Mouse (Mus musculus) small intestine, adult 2 months (tissue): Measurements from ENCODE around the gene Rnd3. TPM values are rescaled to one million over a fixed set of nuclear protein-coding genes. Genes with fewer than 3 reads are reported as not detected.

ENCODE experiments used
- H3K27ac ChIP-seq: fragments of 200-500 bp; 2 replicates; pipeline ENCODE4 v1.5.1; 2012; ENCODE audit warnings: low read depth, low read length, control low read depth, inconsistent platforms; ENCODE audit not compliant: insufficient read depth
- H3K27me3 ChIP-seq: fragments of 200-500 bp; 2 replicates; pipeline ENCODE4 v1.6.1; 2012; ENCODE audit warnings: mild to moderate bottlenecking, moderate library complexity, low read length, inconsistent platforms; ENCODE audit not compliant: control insufficient read depth, insufficient read depth
- H3K36me3 ChIP-seq: fragments of 200-500 bp; 2 replicates; pipeline ENCODE4 v1.6.1; 2012; ENCODE audit warnings: mild to moderate bottlenecking, low read length, control low read depth, inconsistent platforms; ENCODE audit not compliant: control insufficient read depth, insufficient read depth
- H3K4me1 ChIP-seq: fragments of 200-500 bp; 2 replicates; pipeline ENCODE4 v1.6.1; 2012; ENCODE audit warnings: low read length, inconsistent platforms, mixed read lengths; ENCODE audit not compliant: control insufficient read depth, insufficient read depth, insufficient read length
- H3K4me3 ChIP-seq: fragments of 200-500 bp; 2 replicates; pipeline ENCODE4 v1.5.1; 2012; ENCODE audit warnings: low read depth, mild to moderate bottlenecking, control low read depth, inconsistent platforms, low read length, moderate library complexity
- CTCF ChIP-seq: fragments of 200-500 bp; IDR thresholded peaks from 2 replicates; pipeline ENCODE4 v1.5.1; 2012; ENCODE audit warnings: low read depth, mild to moderate bottlenecking, control low read depth, inconsistent platforms, low read length, moderate library complexity, mixed read lengths; ENCODE audit not compliant: insufficient replicate concordance, insufficient read length; ENCODE audit errors: extremely low read depth
- POLR2A ChIP-seq: fragments of 200-500 bp; IDR thresholded peaks from 2 replicates; pipeline ENCODE4 v1.6.1; 2012; ENCODE audit warnings: low read depth, mild to moderate bottlenecking, control low read depth, inconsistent platforms, low read length, moderate library complexity
- WGBS: fragments of 180-500 bp; shearing (Covaris S2); methylation state at CpG from one replicate; pipeline ENCODE4 v1.1.7; 2018; 5-methylcytosine and 5-hydroxymethylcytosine counted together
- polyA plus RNA-seq: library from polyadenylated mRNA; depleted of rRNA; stranded (reverse); fragments of >200 nt; gene quantifications from 2 replicates; pipeline ENCODE4 v1.2.3, GENCODE M21; 2012

Rnd3 gene
- polyA plus RNA-seq, 1 experiment, result 0.62 TPM

DNA sequence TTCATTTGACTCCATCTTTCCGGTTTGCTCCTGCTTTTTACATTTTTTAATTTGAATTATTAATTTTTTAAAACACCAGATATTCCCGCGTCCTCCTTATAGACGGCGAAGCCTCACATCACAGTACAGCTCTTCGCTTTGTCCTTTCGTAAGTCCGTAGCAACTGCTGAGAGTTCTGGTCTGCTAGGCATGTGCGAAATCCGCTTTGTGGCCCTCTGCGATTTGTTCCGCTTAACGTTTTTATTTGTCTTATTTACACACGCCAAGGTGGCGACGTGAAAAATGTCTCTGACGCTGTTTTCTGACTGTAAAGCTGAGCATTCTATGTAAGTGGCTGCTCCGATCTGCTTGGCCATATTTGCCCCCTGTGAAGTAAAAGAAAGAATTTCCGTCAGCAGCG lies 16.7 kb downstream of the Rnd3 start:
- Histone ChIP-seq H3K27me3 (no peaks in the 10 kb centered on the region), H3K4me3 (no peak overlapping the region), H3K36me3 (peaks cover 55% of the 10 kb centered on the region), H3K4me1 (peaks cover 15% of the 10 kb centered on the region; the same call in 1 of the 2 replicates), H3K27ac (no peak overlapping the region)
- TF ChIP-seq CTCF, result no peak
- 96% methylated on average over 20 of the region's 20 CpGs for WGBS

DNA sequence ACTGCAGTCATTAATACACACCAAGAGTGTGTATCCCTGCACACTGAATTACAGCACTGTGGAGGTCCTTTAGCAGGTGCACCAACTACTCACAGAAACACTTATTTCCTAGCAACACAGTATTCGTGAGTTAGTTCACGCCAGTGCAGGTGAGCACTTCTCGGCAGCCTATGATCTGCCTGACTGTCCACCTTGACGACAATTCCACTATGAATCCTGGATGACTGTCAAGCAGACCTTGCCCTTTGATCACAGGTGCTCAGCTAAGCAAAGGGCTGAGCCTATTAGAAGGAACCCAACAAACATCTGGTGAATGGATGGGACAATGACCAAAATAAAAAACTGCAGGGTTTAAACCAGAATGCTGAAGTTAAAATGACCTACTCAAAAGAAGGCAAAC lies 20.8 kb downstream of the Rnd3 start:
- peaks cover 5% of the 10 kb centered on the region; the same call in 1 of the 2 replicates for H3K4me1 ChIP-seq
- 37% methylated on average over 4 of the region's 4 CpGs for WGBS
- H3K27ac ChIP-seq, result no peak overlapping the region
- no peak overlapping the region for H3K4me3 ChIP-seq
- peaks cover 32% of the 10 kb centered on the region for H3K36me3 ChIP-seq
- TF ChIP-seq CTCF (no peak), POLR2A (no peak)
- no peaks in the 10 kb centered on the region for H3K27me3 ChIP-seq

DNA sequence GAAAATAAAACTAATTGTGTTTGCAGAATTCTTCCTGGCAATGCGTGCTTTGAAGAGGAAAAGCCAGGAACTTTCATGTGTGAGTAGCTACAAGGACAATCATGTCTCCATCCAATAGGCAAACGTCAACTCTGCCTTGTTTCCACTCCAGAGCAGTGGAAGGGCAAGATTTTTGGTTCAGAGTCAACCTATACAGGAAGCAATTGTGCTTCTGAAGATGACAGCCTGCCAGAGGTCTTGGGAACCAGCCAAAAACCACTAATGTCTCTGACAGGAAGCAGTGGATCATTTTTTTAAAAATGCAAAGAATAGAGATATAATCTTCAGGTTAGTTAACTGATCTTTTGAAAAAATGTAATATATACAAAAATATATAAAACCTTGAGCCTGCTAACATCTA lies 38.6 kb downstream of the Rnd3 start:
- Histone ChIP-seq H3K27me3 (no peaks in the 10 kb centered on the region), H3K36me3 (no peaks in the 10 kb centered on the region), H3K4me1 (no peaks in the 10 kb centered on the region), H3K27ac (no peak overlapping the region), H3K4me3 (no peak overlapping the region)
- no peak for TF ChIP-seq POLR2A
- no peak for TF ChIP-seq CTCF
- 28% methylated on average over 2 of the region's 2 CpGs for WGBS

DNA sequence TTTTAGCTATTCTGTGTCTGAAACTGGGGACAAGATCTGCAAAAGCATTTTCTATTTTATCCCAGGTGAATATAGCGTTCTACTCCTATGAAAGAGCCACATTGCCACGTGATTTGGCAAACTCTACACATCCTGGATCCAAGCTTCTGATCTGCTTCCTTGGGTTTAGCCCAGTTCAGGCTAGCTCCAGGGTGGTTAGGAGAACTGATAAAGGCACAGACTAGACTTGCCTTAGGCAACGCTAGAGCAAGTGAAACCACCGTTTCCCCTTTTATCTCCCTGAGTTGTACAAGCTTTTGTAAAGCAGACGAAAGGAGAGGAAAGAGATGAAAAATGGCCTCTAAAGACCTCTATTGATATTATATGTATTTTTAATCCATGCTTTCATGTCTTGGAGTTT lies 40.3 kb downstream of the Rnd3 start:
- TF ChIP-seq CTCF, result no peak

DNA sequence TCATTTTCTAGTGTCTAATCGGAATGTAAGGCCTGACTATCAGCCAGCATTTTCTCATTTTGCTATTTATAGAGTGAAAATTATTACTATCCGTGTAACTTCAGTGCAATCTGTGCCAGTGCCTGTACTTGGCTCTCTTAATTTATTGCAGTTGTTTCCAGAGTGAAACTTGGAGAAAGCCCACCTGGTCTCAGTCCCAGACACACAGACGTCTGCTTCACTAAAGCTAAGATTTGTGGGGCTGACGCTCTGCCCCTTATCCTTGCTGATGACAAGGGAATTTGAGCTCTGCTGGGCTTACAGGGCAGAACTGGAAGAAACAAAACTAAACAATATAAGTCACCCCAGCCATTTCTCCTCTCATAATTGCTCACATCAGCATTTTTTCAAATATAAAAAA lies 47.7 kb downstream of the Rnd3 start:
- Histone ChIP-seq H3K4me3 (no peak overlapping the region), H3K27ac (no peak overlapping the region), H3K36me3 (no peaks in the 10 kb centered on the region), H3K27me3 (no peaks in the 10 kb centered on the region), H3K4me1 (no peaks in the 10 kb centered on the region)
- 72% methylated on average over 4 of the region's 4 CpGs for WGBS
- TF ChIP-seq POLR2A, result no peak
- TF ChIP-seq CTCF, result no peak

More for the DNA sequence above, 40.3 kb downstream of the Rnd3 start:
- WGBS, result 59% methylated on average over 5 of the region's 5 CpGs
- Histone ChIP-seq H3K4me3 (no peak overlapping the region), H3K27me3 (no peaks in the 10 kb centered on the region), H3K4me1 (no peaks in the 10 kb centered on the region), H3K36me3 (no peaks in the 10 kb centered on the region), H3K27ac (no peak overlapping the region)

DNA sequence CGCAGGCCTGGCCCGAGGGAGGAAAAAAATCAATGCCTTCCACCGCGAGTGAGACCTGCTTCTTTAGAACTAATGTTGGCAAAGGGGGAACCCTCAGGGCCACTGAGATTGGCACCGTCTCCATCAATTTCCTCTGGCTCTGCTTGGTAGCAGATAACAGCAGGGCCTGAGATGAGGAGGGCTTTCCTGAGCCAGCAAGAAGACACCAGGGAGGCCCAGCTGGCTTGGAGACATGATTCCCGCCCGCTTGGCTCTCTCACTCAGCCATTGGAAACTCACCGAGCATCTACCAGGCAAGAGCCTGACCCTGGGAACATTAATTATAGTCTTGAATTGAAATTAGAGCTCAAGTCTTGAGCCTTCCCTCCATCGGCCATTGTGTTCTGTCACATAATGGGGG lies 48.9 kb downstream of the Rnd3 start:
- H3K27ac ChIP-seq, result no peak overlapping the region
- WGBS, result 68% methylated on average over 9 of the region's 9 CpGs
- TF ChIP-seq CTCF (no peak), POLR2A (no peak)
- no peaks in the 10 kb centered on the region for H3K27me3 ChIP-seq
- no peaks in the 10 kb centered on the region for H3K36me3 ChIP-seq
- H3K4me3 ChIP-seq, result no peak overlapping the region
- H3K4me1 ChIP-seq, result no peaks in the 10 kb centered on the region

DNA sequence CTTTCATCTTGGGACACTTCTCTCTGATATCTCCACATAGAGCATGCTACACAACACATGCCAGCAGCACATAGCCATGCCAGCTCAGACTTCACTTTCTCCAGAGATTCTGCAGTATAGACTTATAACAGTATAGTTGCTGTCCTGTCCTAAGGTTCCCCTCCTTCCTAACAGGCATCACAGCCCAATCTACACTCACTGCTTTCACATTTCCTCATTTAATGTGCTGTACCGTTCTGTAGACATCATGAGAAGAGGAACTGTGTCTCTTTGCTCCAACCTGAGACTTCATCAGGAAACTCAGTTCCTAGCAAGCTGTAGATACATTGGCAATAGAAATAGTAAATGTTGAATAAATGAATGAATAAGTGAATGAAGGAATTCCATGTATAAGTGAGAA lies 49.7 kb downstream of the Rnd3 start:
- WGBS, result 65% methylated on average over 1 of the region's 1 CpGs
- TF ChIP-seq POLR2A (no peak), CTCF (no peak)
- no peaks in the 10 kb centered on the region for H3K36me3 ChIP-seq

DNA sequence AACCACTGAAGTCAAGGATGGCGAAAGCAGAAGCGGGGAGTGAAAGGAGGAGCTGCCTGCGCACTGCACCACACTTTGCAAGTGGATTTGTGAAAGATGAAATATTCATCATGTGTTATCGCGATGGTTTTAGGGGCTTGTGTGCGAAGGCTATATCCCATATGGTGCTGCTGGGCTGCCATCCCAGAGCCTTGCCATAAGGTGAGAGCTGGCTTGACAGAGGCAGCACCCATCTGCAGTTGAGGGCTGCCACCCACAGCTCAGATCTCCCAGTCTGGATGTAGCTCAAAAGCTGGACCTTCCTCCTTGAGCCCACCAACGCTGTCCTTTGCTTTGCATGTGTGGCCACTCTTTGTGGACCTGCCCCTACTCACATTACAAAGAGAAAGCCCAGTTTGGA lies 58.2 kb downstream of the Rnd3 start:
- no peaks in the 10 kb centered on the region for H3K27me3 ChIP-seq
- TF ChIP-seq CTCF (no peak), POLR2A (no peak)
- no peak overlapping the region for H3K4me3 ChIP-seq
- no peaks in the 10 kb centered on the region for H3K36me3 ChIP-seq
- WGBS, result 82% methylated on average over 7 of the region's 7 CpGs
- H3K4me1 ChIP-seq, result no peaks in the 10 kb centered on the region
- no peak overlapping the region for H3K27ac ChIP-seq

More for the DNA sequence above, 49.7 kb downstream of the Rnd3 start:
- Histone ChIP-seq H3K27me3 (no peaks in the 10 kb centered on the region), H3K4me1 (no peaks in the 10 kb centered on the region), H3K4me3 (no peak overlapping the region), H3K27ac (no peak overlapping the region)
